Mouse (Mus musculus) ES-Bruce4 (cell line): ENCODE data around the gene Hs2st1.

Source experiments
- CTCF ChIP-seq: IDR thresholded peaks from one replicate; pipeline ENCODE4 v1.8.1; 2011; ENCODE audit warnings: low read depth, low read length
- EP300 ChIP-seq: IDR thresholded peaks from 2 replicates; pipeline ENCODE4 v1.6.1; 2011; ENCODE audit warnings: low read depth, low read length; ENCODE audit not compliant: insufficient read depth
- POLR2A ChIP-seq: IDR thresholded peaks from one replicate; pipeline ENCODE4 v1.8.1; 2011; ENCODE audit warnings: low read length; ENCODE audit not compliant: insufficient read depth

- TF ChIP-seq POLR2A, result no peak
- peak; percentile 36 for TF ChIP-seq CTCF
- TF ChIP-seq EP300, result no peak
Measured at GRCm38 (mm10) chr3:144398166-144398565, 171.8 kb downstream of the Hs2st1 start.
